Mouse (Mus musculus): Measurements from ENCODE around the gene Wdr18. TPM values are rescaled to one million over a fixed set of nuclear protein-coding genes. Genes with fewer than 3 reads are reported as not detected.
"Not testable (repeated sequence)": the region's sequence is repeated elsewhere in the genome, so short reads cannot be mapped to it uniquely, and the experiment has no call there.

The Wdr18 gene
- polyA plus RNA-seq, 1 experiment from 2014 or later = 87.5 TPM

GRCm38 (mm10) chr10:79959412-79959811, 540 bp upstream of the Wdr18 start:
- Histone ChIP-seq H3K4me2 (peak overlapping the region; percentile 75), H3K4me3 (peak overlapping the region; percentile 58), H3K36me3 (replicated peaks) (peaks cover 11% of the 10 kb centered on the region; the same call in 1 of the 2 replicates)
- not testable (repeated sequence) for ATAC-seq (replicated peaks); H3K27ac ChIP-seq; H3K27me3 ChIP-seq (replicated peaks); H3K9me3 ChIP-seq; H3K9ac ChIP-seq; H3K4me1 ChIP-seq
- WGBS = 35% methylated on average over 10 of the region's 10 CpGs

DNA sequence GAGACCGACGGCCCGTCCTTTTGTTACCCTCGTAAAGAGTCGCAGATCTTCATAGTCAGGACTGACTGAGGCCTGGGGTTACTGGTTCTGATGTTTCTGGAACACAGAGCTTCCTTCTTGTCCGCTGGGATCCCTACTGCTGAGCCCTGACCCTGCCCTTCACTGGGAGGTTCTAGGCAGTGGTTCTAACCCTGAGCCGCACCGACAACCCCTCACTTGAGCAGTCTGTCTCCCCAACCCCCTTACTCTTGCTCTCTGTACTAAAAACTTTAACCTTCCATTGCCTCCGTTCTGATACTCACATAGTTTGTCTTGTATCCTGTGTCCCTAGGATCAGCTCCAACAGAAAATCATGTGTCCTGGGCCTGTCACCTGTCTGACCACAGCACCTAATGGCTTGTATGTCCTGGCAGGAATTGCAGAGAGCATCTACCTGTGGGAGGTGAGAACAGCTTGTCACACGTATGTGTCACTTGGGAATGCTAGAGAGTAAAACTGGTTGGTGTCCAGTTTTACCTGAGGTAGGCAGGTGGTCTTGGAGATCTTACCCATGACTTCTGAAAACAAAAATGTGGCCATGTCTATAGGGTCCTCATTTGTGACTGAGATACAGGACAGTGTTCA, 831 bp downstream of the Wdr18 start:
- H3K27me3 ChIP-seq (replicated peaks) = no peaks in the 10 kb centered on the region
- H3K9ac ChIP-seq = peak overlapping the region; percentile 56
- 16% methylated on average over 10 of the region's 10 CpGs for WGBS
- peaks cover 16% of the 10 kb centered on the region; the same call in 1 of the 2 replicates for H3K36me3 ChIP-seq (replicated peaks)
- ATAC-seq (replicated peaks) = peak; percentile 7; the same call in 1 of the 2 replicates
- peaks cover 9% of the 10 kb centered on the region for H3K4me1 ChIP-seq
- H3K27ac ChIP-seq = 0 out of 2 replicates have a peak overlapping the region, but pooled peaks have one; percentile 69
- peak overlapping the region; percentile 58 for H3K4me3 ChIP-seq
- peak overlapping the region; percentile 75 for H3K4me2 ChIP-seq
- H3K9me3 ChIP-seq = no peaks in the 10 kb centered on the region

GRCm38 (mm10) chr10:79964727-79965126, 4.8 kb downstream of the Wdr18 start:
- WGBS = 95% methylated on average over 7 of the region's 7 CpGs
- Histone ChIP-seq H3K36me3 (replicated peaks) (peaks cover 26% of the 10 kb centered on the region; the same call in 1 of the 2 replicates), H3K27ac (no peak overlapping the region), H3K4me1 (peaks cover 9% of the 10 kb centered on the region), H3K4me3 (no peak overlapping the region), H3K9ac (no peak overlapping the region), H3K9me3 (no peaks in the 10 kb centered on the region), H3K4me2 (no peak overlapping the region), H3K27me3 (replicated peaks) (peaks cover 7% of the 10 kb centered on the region; the same call in 1 of the 2 replicates)
- no peak for ATAC-seq (replicated peaks)

DNA sequence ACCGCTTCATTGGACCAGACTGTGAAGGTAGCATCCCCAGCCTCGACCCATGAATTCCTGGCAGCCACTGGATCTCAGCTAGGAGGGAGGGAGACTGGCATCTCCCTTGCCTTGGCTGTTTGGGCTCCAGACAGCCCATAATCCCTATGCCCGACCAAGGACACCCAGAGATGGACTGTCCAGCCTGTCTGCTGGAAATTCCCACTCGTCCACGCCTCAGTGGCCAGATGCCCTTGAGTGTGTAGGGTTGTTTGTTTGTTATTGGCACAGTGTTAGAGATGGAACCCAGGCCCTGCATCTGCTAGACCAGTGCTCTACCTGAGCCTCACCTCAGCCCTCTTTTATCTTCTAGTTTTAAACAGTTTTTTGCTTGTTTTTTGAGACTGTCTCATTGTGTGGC, 5.4 kb downstream of the Wdr18 start:
- no peak overlapping the region for H3K27ac ChIP-seq
- H3K27me3 ChIP-seq (replicated peaks) = peaks cover 8% of the 10 kb centered on the region; the same call in 1 of the 2 replicates
- H3K4me3 ChIP-seq = no peak overlapping the region
- H3K9ac ChIP-seq = no peak overlapping the region
- peaks cover 9% of the 10 kb centered on the region for H3K4me1 ChIP-seq
- H3K9me3 ChIP-seq = no peaks in the 10 kb centered on the region
- 92% methylated on average over 5 of the region's 5 CpGs for WGBS
- no peak overlapping the region for H3K4me2 ChIP-seq
- peaks cover 26% of the 10 kb centered on the region; the same call in 1 of the 2 replicates for H3K36me3 ChIP-seq (replicated peaks)
- no peak for ATAC-seq (replicated peaks)

GRCm38 (mm10) chr10:79966886-79967400, 7.0 kb downstream of the Wdr18 start:
- WGBS = 90% methylated on average over 5 of the region's 5 CpGs
- ATAC-seq (replicated peaks) = no peak
- peaks cover 8% of the 10 kb centered on the region for H3K4me1 ChIP-seq
- H3K36me3 ChIP-seq (replicated peaks) = peaks cover 26% of the 10 kb centered on the region; the same call in 1 of the 2 replicates
- peaks cover 23% of the 10 kb centered on the region for H3K27me3 ChIP-seq (replicated peaks)
- no peaks in the 10 kb centered on the region for H3K9me3 ChIP-seq
- H3K4me3 ChIP-seq = no peak overlapping the region
- H3K27ac ChIP-seq = no peak overlapping the region
- no peak overlapping the region for H3K9ac ChIP-seq
- H3K4me2 ChIP-seq = no peak overlapping the region

- H3K36me3 ChIP-seq (replicated peaks) = peaks cover 17% of the 10 kb centered on the region; the same call in 1 of the 2 replicates
- H3K9ac ChIP-seq = no peak overlapping the region
- H3K4me2 ChIP-seq = no peak overlapping the region
- H3K27ac ChIP-seq = no peak overlapping the region
- no peak overlapping the region for H3K4me3 ChIP-seq
- H3K9me3 ChIP-seq = no peaks in the 10 kb centered on the region
- 80% methylated on average over 1 of the region's 1 CpGs for WGBS
- peaks cover 8% of the 10 kb centered on the region for H3K4me1 ChIP-seq
- peaks cover 35% of the 10 kb centered on the region for H3K27me3 ChIP-seq (replicated peaks)
- ATAC-seq (replicated peaks) = no peak
Observed at GRCm38 (mm10) chr10:79968181-79968580, 8.2 kb downstream of the Wdr18 start.

GRCm38 (mm10) chr10:79969124-79969568, 9.2 kb downstream of the Wdr18 start:
- H3K9ac ChIP-seq = no peak overlapping the region
- no peak for ATAC-seq (replicated peaks)
- no peak overlapping the region for H3K4me2 ChIP-seq
- WGBS = 11% methylated on average over 3 of the region's 3 CpGs
- no peaks in the 10 kb centered on the region for H3K9me3 ChIP-seq
- H3K27ac ChIP-seq = no peak overlapping the region
- H3K4me3 ChIP-seq = no peak overlapping the region
- peaks cover 35% of the 10 kb centered on the region for H3K27me3 ChIP-seq (replicated peaks)
- peaks cover 17% of the 10 kb centered on the region; the same call in 1 of the 2 replicates for H3K36me3 ChIP-seq (replicated peaks)
- peaks cover 8% of the 10 kb centered on the region for H3K4me1 ChIP-seq

DNA sequence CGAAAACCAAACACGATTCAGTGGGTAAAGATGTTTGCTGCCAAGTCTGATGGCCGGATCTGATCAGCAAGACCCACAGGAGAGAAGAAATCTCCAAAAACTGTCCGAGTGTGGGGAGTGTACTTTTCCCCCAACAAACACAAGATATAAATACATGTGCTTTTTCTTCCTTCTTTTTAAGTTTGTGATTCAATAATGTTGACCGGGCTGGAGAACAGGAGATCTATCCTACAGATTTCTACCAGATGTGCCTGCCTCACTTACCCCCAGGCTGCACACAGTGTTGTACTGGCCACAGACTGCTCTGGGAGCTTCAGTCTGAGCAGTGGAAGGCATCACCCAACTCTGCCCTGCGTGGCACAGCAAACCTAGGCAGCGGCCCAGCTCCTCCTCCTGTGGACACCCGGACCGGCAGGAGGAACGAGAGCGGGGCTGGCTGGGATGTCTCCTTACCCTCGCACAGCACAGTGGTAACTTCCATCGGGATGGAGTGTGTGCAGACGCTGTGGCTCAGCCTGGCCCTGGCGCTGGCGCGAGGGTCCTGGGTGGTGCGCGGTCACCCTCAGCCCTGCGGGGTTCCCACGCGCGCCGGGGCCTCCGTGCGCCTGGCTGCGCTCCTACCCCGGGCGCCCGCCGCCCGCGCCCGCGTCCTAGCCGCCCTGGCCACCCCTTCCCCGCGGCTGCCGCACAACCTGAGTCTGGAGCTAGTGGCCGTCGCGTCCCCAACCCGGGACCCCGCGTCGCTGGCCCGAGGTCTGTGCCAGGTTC, 10.6 kb downstream of the Wdr18 start, which contains the start of gene Grin3b:
Gene Grin3b, plus strand, starts transcription at position 301 of the 768 bp plus-strand sequence.
- H3K27ac ChIP-seq = no peak within 1 kb of the TSS
- peaks cover 8% of the 10 kb centered on the region for H3K4me1 ChIP-seq
- peak within 1 kb of the TSS; percentile 30 for H3K4me3 ChIP-seq
- no peaks in the 10 kb centered on the region for H3K9me3 ChIP-seq
- H3K9ac ChIP-seq = peak within 1 kb of the TSS; percentile 4; the same call in 1 of the 2 replicates
- peak within 1 kb of the TSS; percentile 51 for H3K4me2 ChIP-seq
- H3K36me3 ChIP-seq (replicated peaks) = peaks cover 15% of the 10 kb centered on the region
- ATAC-seq (replicated peaks) = no peak
- H3K27me3 ChIP-seq (replicated peaks) = peaks cover 35% of the 10 kb centered on the region
- WGBS = 8% methylated on average over 47 of the region's 47 CpGs

- Histone ChIP-seq H3K9me3 (no peaks in the 10 kb centered on the region), H3K36me3 (replicated peaks) (peaks cover 20% of the 10 kb centered on the region), H3K4me2 (peak overlapping the region; percentile 51), H3K4me1 (peaks cover 8% of the 10 kb centered on the region), H3K27ac (no peak overlapping the region), H3K9ac (peak overlapping the region; percentile 4; the same call in 1 of the 2 replicates), H3K4me3 (peak overlapping the region; percentile 30), H3K27me3 (replicated peaks) (peaks cover 35% of the 10 kb centered on the region)
- no peak for ATAC-seq (replicated peaks)
- WGBS = 4% methylated on average over 21 of the region's 21 CpGs
Observed at GRCm38 (mm10) chr10:79971183-79971497, 11.2 kb downstream of the Wdr18 start.

DNA sequence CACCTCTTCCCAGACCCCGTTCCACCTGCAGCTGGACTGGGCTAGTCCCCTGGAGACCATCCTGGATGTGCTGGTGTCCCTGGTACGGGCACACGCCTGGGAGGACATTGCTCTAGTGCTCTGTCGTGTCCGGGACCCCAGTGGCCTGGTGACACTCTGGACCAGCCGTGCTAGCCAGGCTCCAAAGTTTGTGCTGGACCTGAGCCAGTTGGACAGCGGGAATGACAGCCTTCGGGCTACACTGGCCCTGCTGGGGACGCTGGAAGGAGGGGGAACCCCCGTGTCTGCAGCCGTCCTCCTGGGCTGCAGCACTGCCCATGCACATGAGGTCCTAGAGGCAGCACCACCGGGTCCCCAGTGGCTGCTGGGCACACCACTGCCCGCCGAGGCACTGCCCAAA, 12.9 kb downstream of the Wdr18 start:
- H3K4me3 ChIP-seq = no peak overlapping the region
- no peak overlapping the region for H3K4me2 ChIP-seq
- H3K36me3 ChIP-seq (replicated peaks) = peaks cover 26% of the 10 kb centered on the region
- H3K27ac ChIP-seq = no peak overlapping the region
- H3K9me3 ChIP-seq = no peaks in the 10 kb centered on the region
- H3K27me3 ChIP-seq (replicated peaks) = peaks cover 35% of the 10 kb centered on the region
- H3K9ac ChIP-seq = no peak overlapping the region
- no peak for ATAC-seq (replicated peaks)
- 76% methylated on average over 14 of the region's 14 CpGs for WGBS
- peaks cover 8% of the 10 kb centered on the region for H3K4me1 ChIP-seq

- no peaks in the 10 kb centered on the region for H3K9me3 ChIP-seq
- H3K4me3 ChIP-seq = no peak overlapping the region
- peaks cover 38% of the 10 kb centered on the region for H3K36me3 ChIP-seq (replicated peaks)
- no peak overlapping the region for H3K9ac ChIP-seq
- H3K4me2 ChIP-seq = no peak overlapping the region
- ATAC-seq (replicated peaks) = no peak
- peaks cover 8% of the 10 kb centered on the region for H3K4me1 ChIP-seq
- H3K27me3 ChIP-seq (replicated peaks) = peaks cover 35% of the 10 kb centered on the region
- H3K27ac ChIP-seq = no peak overlapping the region
- 90% methylated on average over 21 of the region's 21 CpGs for WGBS
Observed at GRCm38 (mm10) chr10:79974087-79974486, 14.1 kb downstream of the Wdr18 start.

DNA sequence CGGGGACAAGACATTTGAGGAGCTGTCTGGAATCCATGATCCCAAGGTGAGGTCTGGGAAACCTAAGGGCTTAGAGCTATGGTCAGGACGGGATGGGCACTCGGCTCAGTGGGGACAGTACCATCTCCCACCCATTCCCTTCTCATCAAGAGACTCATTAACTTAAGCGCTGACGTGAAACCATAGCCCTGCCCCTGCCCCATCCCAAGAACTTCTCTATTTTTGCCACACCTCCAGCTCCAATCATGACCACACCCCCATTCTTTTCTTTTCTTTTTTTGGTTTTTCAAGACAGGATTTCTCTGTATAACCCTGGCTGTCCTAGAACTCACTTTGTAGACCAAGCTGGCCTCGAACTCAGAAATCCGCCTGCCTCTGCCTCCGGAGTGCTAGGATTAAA, 14.7 kb downstream of the Wdr18 start:
- Histone ChIP-seq H3K9me3 (no peaks in the 10 kb centered on the region), H3K36me3 (replicated peaks) (peaks cover 42% of the 10 kb centered on the region), H3K4me3 (no peak overlapping the region), H3K27ac (no peak overlapping the region), H3K9ac (no peak overlapping the region), H3K4me1 (peaks cover 8% of the 10 kb centered on the region), H3K4me2 (no peak overlapping the region), H3K27me3 (replicated peaks) (peaks cover 29% of the 10 kb centered on the region)
- 88% methylated on average over 8 of the region's 8 CpGs for WGBS
- no peak for ATAC-seq (replicated peaks)

Measured in midbrain, embryonic 15.5 days (tissue).